Mouse (Mus musculus): ENCODE results near the gene Psma7.

Psma7 gene

GRCm38 (mm10) chr2:180042858-180043515 lies 754 bp upstream of the Psma7 start:
- DNase-seq: no peak

GRCm38 (mm10) chr2:180041577-180042255 lies 517 bp downstream of the Psma7 start:
- peak; percentile 92 for DNase-seq

GRCm38 (mm10) chr2:180040406-180040805 lies 1.8 kb downstream of the Psma7 start:
- no peak for DNase-seq

- DNase-seq: no peak
Measured at GRCm38 (mm10) chr2:180034753-180035152, 7.5 kb downstream of the Psma7 start.

GRCm38 (mm10) chr2:180033956-180034355 lies 8.3 kb downstream of the Psma7 start:
- DNase-seq: no peak

GRCm38 (mm10) chr2:180032925-180033324 lies 9.3 kb downstream of the Psma7 start:
- no peak for DNase-seq

- no peak for DNase-seq
Measured at GRCm38 (mm10) chr2:180031270-180031669, 11.0 kb downstream of the Psma7 start.

- DNase-seq: no peak
Measured at GRCm38 (mm10) chr2:180027768-180028167, 14.5 kb downstream of the Psma7 start.

GRCm38 (mm10) chr2:180025861-180026200 lies 16.4 kb downstream of the Psma7 start:
- no peak for DNase-seq

- no peak for DNase-seq
Measured at GRCm38 (mm10) chr2:180025135-180025860, 16.9 kb downstream of the Psma7 start.

- peak; percentile 100 for DNase-seq
Measured at GRCm38 (mm10) chr2:180024401-180025098, 17.7 kb downstream of the Psma7 start, which contains the start of gene Lsm14b. Gene Lsm14b, plus strand, starts transcription at chr2:180024987.

- DNase-seq: no peak
Measured at GRCm38 (mm10) chr2:180022751-180023150, 19.5 kb downstream of the Psma7 start.

GRCm38 (mm10) chr2:180020919-180021318 lies 21.3 kb downstream of the Psma7 start:
- DNase-seq: no peak

GRCm38 (mm10) chr2:180020091-180020661 lies 22.1 kb downstream of the Psma7 start:
- DNase-seq: peak; percentile 88

- DNase-seq: peak; percentile 81
Measured at GRCm38 (mm10) chr2:180018573-180018972, 23.7 kb downstream of the Psma7 start.

- DNase-seq: peak; percentile 91
Measured at GRCm38 (mm10) chr2:180017632-180018031, 24.6 kb downstream of the Psma7 start.

- peak; percentile 79 for DNase-seq
Measured at GRCm38 (mm10) chr2:180013686-180014085, 28.5 kb downstream of the Psma7 start.

GRCm38 (mm10) chr2:180011370-180011769 lies 30.9 kb downstream of the Psma7 start:
- peak; percentile 43 for DNase-seq

- peak; percentile 76 for DNase-seq
Measured at GRCm38 (mm10) chr2:180010686-180011085, 31.5 kb downstream of the Psma7 start.

- peak; percentile 53 for DNase-seq
Measured at GRCm38 (mm10) chr2:180006352-180007017, 35.7 kb downstream of the Psma7 start.

GRCm38 (mm10) chr2:180005656-180006351 lies 36.4 kb downstream of the Psma7 start:
- DNase-seq: peak; percentile 73

- DNase-seq: peak; percentile 86
Measured at GRCm38 (mm10) chr2:180001635-180002034, 40.6 kb downstream of the Psma7 start.
